Mouse (Mus musculus): ENCODE data around the gene Tnfrsf8. TPM values are rescaled to one million over a fixed set of nuclear protein-coding genes. Genes with fewer than 3 reads are reported as not detected.

Tnfrsf8 gene
- polyA plus RNA-seq, 1 experiment from 2014 or later: 4.3 TPM

GRCm38 (mm10) chr4:145300210-145300927 is 14.6 kb downstream of the Tnfrsf8 start:
- no peak overlapping the region for H3K4me3 ChIP-seq (ENCODE audit: low read length)
- no peaks in the 10 kb centered on the region for H3K27me3 ChIP-seq (ENCODE audit: control insufficient read depth, insufficient read depth, low read length)
- H3K9ac ChIP-seq (ENCODE audit: low read length): no peak overlapping the region
- no peak overlapping the region for H3K4me2 ChIP-seq (ENCODE audit: low read depth, low read length)
- no peaks in the 10 kb centered on the region for H3K9me3 ChIP-seq (replicated peaks; ENCODE audit: control insufficient read depth, low read length)
- H3K27ac ChIP-seq (ENCODE audit: low read length): no peak overlapping the region
- 39% methylated on average over 12 of the region's 12 CpGs for WGBS
- no peak for ATAC-seq (replicated peaks; ENCODE audit: extremely low read depth, insufficient read depth, low FRiP score)
- no peaks in the 10 kb centered on the region for H3K36me3 ChIP-seq (ENCODE audit: control insufficient read depth, insufficient read depth)
- H3K4me1 ChIP-seq (ENCODE audit: control insufficient read depth, insufficient read depth, low read length): no peaks in the 10 kb centered on the region

GRCm38 (mm10) chr4:145299355-145299754 is 15.6 kb downstream of the Tnfrsf8 start:
- H3K27me3 ChIP-seq (ENCODE audit: control insufficient read depth, insufficient read depth, low read length): no peaks in the 10 kb centered on the region
- H3K36me3 ChIP-seq (ENCODE audit: control insufficient read depth, insufficient read depth): no peaks in the 10 kb centered on the region
- 83% methylated on average over 8 of the region's 8 CpGs for WGBS
- H3K4me3 ChIP-seq (ENCODE audit: low read length): no peak overlapping the region
- no peak overlapping the region for H3K4me2 ChIP-seq (ENCODE audit: low read depth, low read length)
- H3K9ac ChIP-seq (ENCODE audit: low read length): no peak overlapping the region
- no peaks in the 10 kb centered on the region for H3K9me3 ChIP-seq (replicated peaks; ENCODE audit: control insufficient read depth, low read length)
- H3K27ac ChIP-seq (ENCODE audit: low read length): no peak overlapping the region
- no peaks in the 10 kb centered on the region for H3K4me1 ChIP-seq (ENCODE audit: control insufficient read depth, insufficient read depth, low read length)
- ATAC-seq (replicated peaks; ENCODE audit: extremely low read depth, insufficient read depth, low FRiP score): no peak

GRCm38 (mm10) chr4:145298846-145299245 is 16.1 kb downstream of the Tnfrsf8 start:
- Histone ChIP-seq H3K4me2 (ENCODE audit: low read depth, low read length) (no peak overlapping the region), H3K36me3 (ENCODE audit: control insufficient read depth, insufficient read depth) (no peaks in the 10 kb centered on the region), H3K9ac (ENCODE audit: low read length) (no peak overlapping the region), H3K9me3 (replicated peaks; ENCODE audit: control insufficient read depth, low read length) (no peaks in the 10 kb centered on the region), H3K27me3 (ENCODE audit: control insufficient read depth, insufficient read depth, low read length) (no peaks in the 10 kb centered on the region), H3K27ac (ENCODE audit: low read length) (no peak overlapping the region), H3K4me3 (ENCODE audit: low read length) (no peak overlapping the region), H3K4me1 (ENCODE audit: control insufficient read depth, insufficient read depth, low read length) (no peaks in the 10 kb centered on the region)
- 81% methylated on average over 7 of the region's 7 CpGs for WGBS
- no peak for ATAC-seq (replicated peaks; ENCODE audit: extremely low read depth, insufficient read depth, low FRiP score)

GRCm38 (mm10) chr4:145295589-145296300 is 19.2 kb downstream of the Tnfrsf8 start:
- no peaks in the 10 kb centered on the region for H3K36me3 ChIP-seq (ENCODE audit: control insufficient read depth, insufficient read depth)
- ATAC-seq (replicated peaks; ENCODE audit: extremely low read depth, insufficient read depth, low FRiP score): no peak; the same call in 1 of the 2 replicates
- H3K4me2 ChIP-seq (ENCODE audit: low read depth, low read length): no peak overlapping the region
- WGBS: 52% methylated on average over 5 of the region's 5 CpGs
- H3K27ac ChIP-seq (ENCODE audit: low read length): no peak overlapping the region
- H3K9ac ChIP-seq (ENCODE audit: low read length): no peak overlapping the region
- H3K4me1 ChIP-seq (ENCODE audit: control insufficient read depth, insufficient read depth, low read length): no peaks in the 10 kb centered on the region
- no peaks in the 10 kb centered on the region for H3K27me3 ChIP-seq (ENCODE audit: control insufficient read depth, insufficient read depth, low read length)
- no peaks in the 10 kb centered on the region for H3K9me3 ChIP-seq (replicated peaks; ENCODE audit: control insufficient read depth, low read length)
- no peak overlapping the region for H3K4me3 ChIP-seq (ENCODE audit: low read length)

DNA sequence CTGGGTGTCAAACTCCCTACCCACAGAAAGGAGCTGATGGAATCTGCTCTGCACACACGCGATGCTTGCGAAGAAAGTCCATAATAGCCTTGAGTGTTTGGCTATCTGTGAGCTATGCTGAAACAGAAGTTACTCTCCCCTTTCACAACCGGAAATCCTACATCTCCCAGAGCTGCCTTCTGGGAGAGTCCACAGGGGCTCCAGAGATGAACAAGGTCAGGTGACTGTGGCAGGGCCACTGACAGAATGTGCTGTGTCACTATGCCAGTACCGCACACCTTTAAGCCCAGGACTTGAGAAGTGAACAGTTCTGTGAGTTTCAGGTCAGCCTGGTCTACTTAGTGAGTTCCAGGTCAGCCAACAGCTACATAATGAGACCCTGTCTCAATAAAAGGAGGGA is 20.4 kb downstream of the Tnfrsf8 start:
- no peak overlapping the region for H3K4me3 ChIP-seq (ENCODE audit: low read length)
- H3K36me3 ChIP-seq (ENCODE audit: control insufficient read depth, insufficient read depth): no peaks in the 10 kb centered on the region
- 72% methylated on average over 5 of the region's 5 CpGs for WGBS
- H3K4me2 ChIP-seq (ENCODE audit: low read depth, low read length): no peak overlapping the region
- H3K27ac ChIP-seq (ENCODE audit: low read length): no peak overlapping the region
- H3K9ac ChIP-seq (ENCODE audit: low read length): no peak overlapping the region
- no peaks in the 10 kb centered on the region for H3K9me3 ChIP-seq (replicated peaks; ENCODE audit: control insufficient read depth, low read length)
- H3K4me1 ChIP-seq (ENCODE audit: control insufficient read depth, insufficient read depth, low read length): no peaks in the 10 kb centered on the region
- ATAC-seq (replicated peaks; ENCODE audit: extremely low read depth, insufficient read depth, low FRiP score): no peak
- no peaks in the 10 kb centered on the region for H3K27me3 ChIP-seq (ENCODE audit: control insufficient read depth, insufficient read depth, low read length)

GRCm38 (mm10) chr4:145286369-145287120 is 28.4 kb downstream of the Tnfrsf8 start:
- no peak overlapping the region for H3K27ac ChIP-seq (ENCODE audit: low read length)
- no peaks in the 10 kb centered on the region for H3K9me3 ChIP-seq (replicated peaks; ENCODE audit: control insufficient read depth, low read length)
- no peaks in the 10 kb centered on the region for H3K36me3 ChIP-seq (ENCODE audit: control insufficient read depth, insufficient read depth)
- H3K4me3 ChIP-seq (ENCODE audit: low read length): no peak overlapping the region
- no peaks in the 10 kb centered on the region for H3K27me3 ChIP-seq (ENCODE audit: control insufficient read depth, insufficient read depth, low read length)
- WGBS: 42% methylated on average over 4 of the region's 4 CpGs
- no peak; the same call in 1 of the 2 replicates for ATAC-seq (replicated peaks; ENCODE audit: extremely low read depth, insufficient read depth, low FRiP score)
- no peaks in the 10 kb centered on the region for H3K4me1 ChIP-seq (ENCODE audit: control insufficient read depth, insufficient read depth, low read length)
- H3K4me2 ChIP-seq (ENCODE audit: low read depth, low read length): no peak overlapping the region
- no peak overlapping the region for H3K9ac ChIP-seq (ENCODE audit: low read length)

GRCm38 (mm10) chr4:145284675-145285074 is 30.3 kb downstream of the Tnfrsf8 start:
- Histone ChIP-seq H3K9me3 (replicated peaks; ENCODE audit: control insufficient read depth, low read length) (no peaks in the 10 kb centered on the region; the same call in 1 of the 2 replicates), H3K4me1 (ENCODE audit: control insufficient read depth, insufficient read depth, low read length) (no peaks in the 10 kb centered on the region), H3K4me2 (ENCODE audit: low read depth, low read length) (no peak overlapping the region), H3K4me3 (ENCODE audit: low read length) (no peak overlapping the region), H3K27me3 (ENCODE audit: control insufficient read depth, insufficient read depth, low read length) (no peaks in the 10 kb centered on the region), H3K36me3 (ENCODE audit: control insufficient read depth, insufficient read depth) (no peaks in the 10 kb centered on the region), H3K9ac (ENCODE audit: low read length) (no peak overlapping the region), H3K27ac (ENCODE audit: low read length) (no peak overlapping the region)
- 93% methylated on average over 4 of the region's 4 CpGs for WGBS
- no peak for ATAC-seq (replicated peaks; ENCODE audit: extremely low read depth, insufficient read depth, low FRiP score)

DNA sequence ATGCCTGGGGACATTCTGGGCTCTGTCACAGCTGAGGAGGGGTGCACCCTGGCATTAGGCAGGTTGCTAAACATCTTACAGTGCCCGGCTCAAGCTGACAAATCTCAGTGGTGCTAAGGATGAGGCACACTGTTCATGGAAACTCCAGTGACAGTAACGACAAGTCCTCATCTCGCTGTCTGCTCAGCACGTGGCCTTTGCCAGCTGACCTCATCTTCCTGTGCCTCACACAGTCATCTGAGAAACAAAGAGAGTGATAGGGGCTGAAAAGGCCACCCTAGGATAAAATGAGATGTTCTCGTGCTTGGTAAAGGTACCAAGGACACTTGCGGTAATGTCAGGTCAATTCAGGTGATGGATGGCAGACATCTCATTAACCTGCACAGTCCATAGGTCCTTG is 31.5 kb downstream of the Tnfrsf8 start:
- H3K36me3 ChIP-seq (ENCODE audit: control insufficient read depth, insufficient read depth): no peaks in the 10 kb centered on the region
- ATAC-seq (replicated peaks; ENCODE audit: extremely low read depth, insufficient read depth, low FRiP score): no peak
- no peak overlapping the region for H3K9ac ChIP-seq (ENCODE audit: low read length)
- no peaks in the 10 kb centered on the region for H3K27me3 ChIP-seq (ENCODE audit: control insufficient read depth, insufficient read depth, low read length)
- no peak overlapping the region for H3K4me2 ChIP-seq (ENCODE audit: low read depth, low read length)
- H3K4me1 ChIP-seq (ENCODE audit: control insufficient read depth, insufficient read depth, low read length): no peaks in the 10 kb centered on the region
- H3K4me3 ChIP-seq (ENCODE audit: low read length): no peak overlapping the region
- no peaks in the 10 kb centered on the region; the same call in 1 of the 2 replicates for H3K9me3 ChIP-seq (replicated peaks; ENCODE audit: control insufficient read depth, low read length)
- WGBS: 48% methylated on average over 6 of the region's 6 CpGs
- H3K27ac ChIP-seq (ENCODE audit: low read length): no peak overlapping the region

- WGBS: 86% methylated on average over 6 of the region's 6 CpGs
- Histone ChIP-seq H3K27me3 (ENCODE audit: control insufficient read depth, insufficient read depth, low read length) (no peaks in the 10 kb centered on the region), H3K36me3 (ENCODE audit: control insufficient read depth, insufficient read depth) (no peaks in the 10 kb centered on the region), H3K4me3 (ENCODE audit: low read length) (no peak overlapping the region), H3K27ac (ENCODE audit: low read length) (no peak overlapping the region), H3K9me3 (replicated peaks; ENCODE audit: control insufficient read depth, low read length) (no peaks in the 10 kb centered on the region; the same call in 1 of the 2 replicates), H3K9ac (ENCODE audit: low read length) (no peak overlapping the region), H3K4me2 (ENCODE audit: low read depth, low read length) (no peak overlapping the region), H3K4me1 (ENCODE audit: control insufficient read depth, insufficient read depth, low read length) (no peaks in the 10 kb centered on the region)
- no peak for ATAC-seq (replicated peaks; ENCODE audit: extremely low read depth, insufficient read depth, low FRiP score)
These were observed 34.0 kb downstream of the Tnfrsf8 start for GRCm38 (mm10) chr4:145280966-145281365.
